Comparison of ENCODE assay signal across 8 mouse cellular contexts in the genomic region with DNA sequence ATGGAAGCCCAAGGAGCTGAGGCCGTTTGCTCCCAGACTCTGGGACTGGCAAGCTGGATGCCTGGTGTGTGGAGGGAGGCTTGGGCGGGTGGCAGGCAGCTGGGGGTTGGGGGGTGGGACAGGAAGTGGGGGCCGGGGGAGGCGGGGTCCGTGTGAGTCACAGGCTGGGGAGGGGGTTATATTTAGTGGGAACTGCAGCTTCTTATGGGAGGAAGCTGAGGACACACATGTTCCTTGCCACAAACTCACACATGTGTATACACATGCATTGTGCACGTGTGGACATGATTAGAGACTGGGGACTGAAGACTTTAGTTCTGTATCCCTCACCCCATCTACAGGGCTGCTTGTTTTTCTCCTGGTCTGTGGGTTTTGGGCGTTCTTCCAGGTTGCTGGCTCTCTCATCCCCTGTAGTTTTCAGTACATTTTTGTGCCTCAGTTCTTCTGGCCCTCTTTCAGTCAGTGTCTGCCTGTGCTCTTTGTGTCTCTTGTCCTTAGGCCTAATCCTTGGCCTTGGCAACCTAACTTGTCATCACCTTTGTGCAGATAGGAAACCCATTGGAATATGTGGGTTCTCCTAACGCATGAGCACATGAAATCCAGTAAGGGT. TPM values are rescaled to one million over a fixed set of nuclear protein-coding genes. Genes with fewer than 3 reads are reported as not detected.
A peak's percentile ranks its signal among the peaks of the same experiment; 100 is the strongest.
DNase-seq lines count a peak whose midpoint lies in the region; ATAC-seq and TF ChIP-seq lines count a peak whose summit lies in the region.

No protein-coding gene starts in this region.

- no peak for TF ChIP-seq EP300 in ES-Bruce4 (IDR thresholded peaks at IDR 0.05; ENCODE audit: insufficient read depth, low read depth, low read length)

- TF ChIP-seq CTCF in ES-Bruce4 (IDR thresholded peaks at IDR 0.05; ENCODE audit: low read depth, low read length) = no peak
- no peak for TF ChIP-seq CTCF in thymus, adult 2 months (IDR thresholded peaks at IDR 0.05; ENCODE audit: borderline replicate concordance, control insufficient read depth, extremely low read depth, insufficient read depth, low read length, poor library complexity)

- H3K4me2 ChIP-seq in heart, embryonic 16.5 days (ENCODE audit: low read depth, low read length) = peak overlapping the region; percentile 92
- peak overlapping the region; percentile 65 for H3K4me2 ChIP-seq in forebrain, embryonic 11.5 days (ENCODE audit: low read depth, low read length, severe bottlenecking)
- H3K4me2 ChIP-seq in limb, embryonic 15.5 days = peak overlapping the region; percentile 90

- peaks cover 46% of the 10 kb centered on the region for H3K4me1 ChIP-seq in heart, embryonic 16.5 days (ENCODE audit: control insufficient read depth, insufficient read depth, low read length)
- no peaks in the 10 kb centered on the region for H3K4me1 ChIP-seq in ES-Bruce4 (ENCODE audit: control insufficient read depth, insufficient read depth, low read length)
- H3K4me1 ChIP-seq in forebrain, embryonic 11.5 days (replicated peaks; ENCODE audit: control insufficient read depth, insufficient read depth, low read length) = peaks cover 43% of the 10 kb centered on the region
- peaks cover 71% of the 10 kb centered on the region for H3K4me1 ChIP-seq in limb, embryonic 15.5 days
- peaks cover 46% of the 10 kb centered on the region for H3K4me1 ChIP-seq in thymus, adult 2 months (replicated peaks; ENCODE audit: control insufficient read depth, insufficient read depth, low read length)

- H3K27ac ChIP-seq in heart, embryonic 16.5 days (ENCODE audit: low read length) = peak overlapping the region; percentile 70
- H3K27ac ChIP-seq in ES-Bruce4 (ENCODE audit: insufficient read depth, low read length) = peak overlapping the region; percentile 16; the same call in 1 of the 2 replicates
- H3K27ac ChIP-seq in forebrain, embryonic 11.5 days (ENCODE audit: low read depth, low read length) = peak overlapping the region; percentile 90
- peak overlapping the region; percentile 95 for H3K27ac ChIP-seq in limb, embryonic 15.5 days
- peak overlapping the region; percentile 84 for H3K27ac ChIP-seq in thymus, adult 2 months (ENCODE audit: control insufficient read depth, insufficient read depth, low read length)

- H3K27me3 ChIP-seq in heart, embryonic 16.5 days (ENCODE audit: control insufficient read depth, insufficient read depth, low read length) = no peaks in the 10 kb centered on the region; the same call in 1 of the 2 replicates
- no peaks in the 10 kb centered on the region for H3K27me3 ChIP-seq in ES-Bruce4 (ENCODE audit: control insufficient read depth, insufficient read depth, low read length, poor library complexity, severe bottlenecking)
- H3K27me3 ChIP-seq in forebrain, embryonic 11.5 days (ENCODE audit: control insufficient read depth, insufficient read depth, low read length) = no peaks in the 10 kb centered on the region
- H3K27me3 ChIP-seq in limb, embryonic 15.5 days = no peaks in the 10 kb centered on the region
- no peaks in the 10 kb centered on the region for H3K27me3 ChIP-seq in thymus, adult 2 months (ENCODE audit: control insufficient read depth, insufficient read depth, low read length)

- H3K9me3 ChIP-seq in heart, embryonic 16.5 days (replicated peaks; ENCODE audit: control insufficient read depth, low read length) = no peaks in the 10 kb centered on the region
- no peaks in the 10 kb centered on the region for H3K9me3 ChIP-seq in ES-Bruce4 (replicated peaks; ENCODE audit: control insufficient read depth, insufficient read depth, low read length, poor library complexity, severe bottlenecking)
- no peaks in the 10 kb centered on the region for H3K9me3 ChIP-seq in forebrain, embryonic 11.5 days (ENCODE audit: control insufficient read depth, low read length)
- no peaks in the 10 kb centered on the region for H3K9me3 ChIP-seq in limb, embryonic 15.5 days

- H3K4me3 ChIP-seq in heart, embryonic 16.5 days (ENCODE audit: low read length) = peak overlapping the region; percentile 65; the same call in 1 of the 2 replicates
- H3K4me3 ChIP-seq in ES-Bruce4 (ENCODE audit: low read depth, low read length) = no peak overlapping the region
- H3K4me3 ChIP-seq in forebrain, embryonic 11.5 days (ENCODE audit: low read depth, low read length) = peak overlapping the region; percentile 62
- peak overlapping the region; percentile 68 for H3K4me3 ChIP-seq in limb, embryonic 15.5 days
- peak overlapping the region; percentile 37 for H3K4me3 ChIP-seq in thymus, adult 2 months (ENCODE audit: control insufficient read depth, insufficient read depth, low read length)

- no peak for ATAC-seq in heart, embryonic 16.5 days (replicated peaks; ENCODE audit: extremely low read depth, insufficient read depth, low FRiP score)
- ATAC-seq in forebrain, embryonic 11.5 days (replicated peaks; ENCODE audit: low FRiP score) = no peak
- no peak for ATAC-seq in limb, embryonic 15.5 days (ENCODE audit: insufficient number of reproducible peaks, low FRiP score, low TSS enrichment, low read depth)
- no peak for ATAC-seq in erythroblast, adult 5-6 weeks (replicated peaks; ENCODE audit: low FRiP score, poor library complexity, severe bottlenecking)

- WGBS in heart, embryonic 16.5 days = 28% methylated on average over 8 of the region's 8 CpGs
- 13% methylated on average over 8 of the region's 8 CpGs for WGBS in forebrain, embryonic 11.5 days
- 12% methylated on average over 8 of the region's 8 CpGs for WGBS in limb, embryonic 15.5 days
- 8% methylated on average over 8 of the region's 8 CpGs for WGBS in thymus, adult 2 months

- no peak for TF ChIP-seq POLR2A in ES-Bruce4 (IDR thresholded peaks at IDR 0.05; ENCODE audit: insufficient read depth, low read length)
- TF ChIP-seq POLR2A in thymus, adult 2 months (IDR thresholded peaks at IDR 0.05; ENCODE audit: control insufficient read depth, extremely low read depth, insufficient read depth, low read length, poor library complexity) = no peak; the same call in 1 of the 2 replicates

- peak overlapping the region; percentile 40; the same call in 1 of the 2 replicates for H3K9ac ChIP-seq in heart, embryonic 16.5 days (ENCODE audit: low read length)
- H3K9ac ChIP-seq in ES-Bruce4 (ENCODE audit: low read depth, poor library complexity, severe bottlenecking) = 0 out of 2 replicates have a peak overlapping the region, but pooled peaks have one; percentile 6
- H3K9ac ChIP-seq in forebrain, embryonic 11.5 days (ENCODE audit: low read length) = peak overlapping the region; percentile 44
- H3K9ac ChIP-seq in limb, embryonic 15.5 days = no peak overlapping the region

- no peak for DNase-seq in heart, postnatal 4 days
- DNase-seq in forebrain, embryonic 11.5 days (ENCODE audit: low spot score) = no peak
- peak; percentile 64 for DNase-seq in thymus, adult 2 months
- no peak for DNase-seq in spleen, adult 12 weeks (ENCODE audit: low spot score)

- H3K36me3 ChIP-seq in heart, embryonic 16.5 days (ENCODE audit: control insufficient read depth, insufficient read depth) = no peaks in the 10 kb centered on the region
- H3K36me3 ChIP-seq in ES-Bruce4 (ENCODE audit: control insufficient read depth, insufficient read depth, low read length, poor library complexity, severe bottlenecking) = no peaks in the 10 kb centered on the region
- H3K36me3 ChIP-seq in forebrain, embryonic 11.5 days (ENCODE audit: control insufficient read depth, insufficient read depth, low read length) = no peaks in the 10 kb centered on the region
- H3K36me3 ChIP-seq in limb, embryonic 15.5 days = no peaks in the 10 kb centered on the region
- no peaks in the 10 kb centered on the region for H3K36me3 ChIP-seq in thymus, adult 2 months (ENCODE audit: control insufficient read depth, insufficient read depth, low read length)

RNA-seq across cellular contexts. Expression of a gene that starts 3.4 kb away (rescaled TPM):
- polyA plus RNA-seq in heart, embryonic 16.5 days (2015; fragmentation: Nextera tagmentation; extraction: Ambion mirVana) = 4.6 and 4.7 TPM in 2 replicates
- 10 to 100 TPM; 13.2 to 15.5 TPM for total RNA-seq in heart, postnatal 4 days (2021)
- 17.1 and 25.7 TPM in 2 replicates for polyA plus RNA-seq in ES-Bruce4 (2011; ENCODE audit: insufficient read depth, insufficient read length, low read depth, missing spikeins)
- 18.2 and 21.5 TPM in 2 replicates for polyA plus RNA-seq in forebrain, embryonic 11.5 days (2014; fragmentation: Nextera tagmentation; extraction: Ambion mirVana)
- 9.6 and 10.7 TPM in 2 replicates for polyA plus RNA-seq in limb, embryonic 15.5 days (2015; fragmentation: Nextera tagmentation; extraction: Ambion mirVana)
- polyA plus RNA-seq in thymus, adult 2 months (2012; rRNA removed) = 71.7 and 72.1 TPM in 2 replicates
- 7.7 TPM in 1 of 2 replicates, not detected in the other for total RNA-seq in erythroblast, adult 5-6 weeks (2015; ENCODE audit: low replicate concordance)
- total RNA-seq in erythroblast, adult 5-6 weeks (2017; ENCODE audit: low replicate concordance) = 0.17 and 0.84 TPM in 2 replicates

RNA-seq across cellular contexts. Expression of a gene that starts 4.9 kb away (rescaled TPM):
- 276 and 298 TPM in 2 replicates for polyA plus RNA-seq in heart, embryonic 16.5 days (2015; fragmentation: Nextera tagmentation; extraction: Ambion mirVana)
- 100 to 1,000 TPM; 862 to 957 TPM for total RNA-seq in heart, postnatal 4 days (2021)
- polyA plus RNA-seq in ES-Bruce4 (2011; ENCODE audit: insufficient read depth, insufficient read length, low read depth, missing spikeins) = 17.1 and 19.8 TPM in 2 replicates
- 44.0 and 47.6 TPM in 2 replicates for polyA plus RNA-seq in forebrain, embryonic 11.5 days (2014; fragmentation: Nextera tagmentation; extraction: Ambion mirVana)
- polyA plus RNA-seq in limb, embryonic 15.5 days (2015; fragmentation: Nextera tagmentation; extraction: Ambion mirVana) = 92.2 and 100 TPM in 2 replicates
- polyA plus RNA-seq in thymus, adult 2 months (2012; rRNA removed) = 88.5 and 110 TPM in 2 replicates
- 23.6 and 48.4 TPM in 2 replicates for total RNA-seq in erythroblast, adult 5-6 weeks (2015; ENCODE audit: low replicate concordance)
- total RNA-seq in erythroblast, adult 5-6 weeks (2017; ENCODE audit: low replicate concordance) = 18.6 and 20.4 TPM in 2 replicates

RNA-seq across cellular contexts. Expression of a gene that starts 19.7 kb away (rescaled TPM):
- polyA plus RNA-seq in heart, embryonic 16.5 days (2015; fragmentation: Nextera tagmentation; extraction: Ambion mirVana) = 17.1 and 19.2 TPM in 2 replicates
- total RNA-seq in heart, postnatal 4 days (2021) = 10 to 100 TPM; 13.1 to 14.0 TPM
- polyA plus RNA-seq in ES-Bruce4 (2011; ENCODE audit: insufficient read depth, insufficient read length, low read depth, missing spikeins) = 60.1 and 63.3 TPM in 2 replicates
- polyA plus RNA-seq in forebrain, embryonic 11.5 days (2014; fragmentation: Nextera tagmentation; extraction: Ambion mirVana) = 43.9 and 47.6 TPM in 2 replicates
- polyA plus RNA-seq in limb, embryonic 15.5 days (2015; fragmentation: Nextera tagmentation; extraction: Ambion mirVana) = 42.2 and 43.1 TPM in 2 replicates
- 52.4 and 55.7 TPM in 2 replicates for polyA plus RNA-seq in thymus, adult 2 months (2012; rRNA removed)
- 1.3 and 4.2 TPM in 2 replicates for total RNA-seq in erythroblast, adult 5-6 weeks (2015; ENCODE audit: low replicate concordance)
- total RNA-seq in erythroblast, adult 5-6 weeks (2017; ENCODE audit: low replicate concordance) = 2.1 and 7.4 TPM in 2 replicates

RNA-seq across cellular contexts. Expression of a gene that starts 24.6 kb away (rescaled TPM):
- 42.0 and 43.9 TPM in 2 replicates for polyA plus RNA-seq in heart, embryonic 16.5 days (2015; fragmentation: Nextera tagmentation; extraction: Ambion mirVana)
- total RNA-seq in heart, postnatal 4 days (2021) = 10 to 100 TPM; 25.0 to 30.3 TPM
- polyA plus RNA-seq in ES-Bruce4 (2011; ENCODE audit: insufficient read depth, insufficient read length, low read depth, missing spikeins) = 75.6 and 83.0 TPM in 2 replicates
- 61.4 and 63.0 TPM in 2 replicates for polyA plus RNA-seq in forebrain, embryonic 11.5 days (2014; fragmentation: Nextera tagmentation; extraction: Ambion mirVana)
- polyA plus RNA-seq in limb, embryonic 15.5 days (2015; fragmentation: Nextera tagmentation; extraction: Ambion mirVana) = 72.2 and 81.6 TPM in 2 replicates
- polyA plus RNA-seq in thymus, adult 2 months (2012; rRNA removed) = 36.5 and 43.4 TPM in 2 replicates
- 8.5 and 11.3 TPM in 2 replicates for total RNA-seq in erythroblast, adult 5-6 weeks (2015; ENCODE audit: low replicate concordance)
- 7.4 and 11.0 TPM in 2 replicates for total RNA-seq in erythroblast, adult 5-6 weeks (2017; ENCODE audit: low replicate concordance)

RNA-seq across cellular contexts. Expression of a gene that starts 29.2 kb away (rescaled TPM):
- 421 and 428 TPM in 2 replicates for polyA plus RNA-seq in heart, embryonic 16.5 days (2015; fragmentation: Nextera tagmentation; extraction: Ambion mirVana)
- 100 to 1,000 TPM; 271 TPM for total RNA-seq in heart, postnatal 4 days (2021)
- polyA plus RNA-seq in ES-Bruce4 (2011; ENCODE audit: insufficient read depth, insufficient read length, low read depth, missing spikeins) = 141 and 144 TPM in 2 replicates
- 472 and 477 TPM in 2 replicates for polyA plus RNA-seq in forebrain, embryonic 11.5 days (2014; fragmentation: Nextera tagmentation; extraction: Ambion mirVana)
- polyA plus RNA-seq in limb, embryonic 15.5 days (2015; fragmentation: Nextera tagmentation; extraction: Ambion mirVana) = 545 and 568 TPM in 2 replicates
- 270 and 395 TPM in 2 replicates for polyA plus RNA-seq in thymus, adult 2 months (2012; rRNA removed)
- 328 and 394 TPM in 2 replicates for total RNA-seq in erythroblast, adult 5-6 weeks (2015; ENCODE audit: low replicate concordance)
- 127 and 214 TPM in 2 replicates for total RNA-seq in erythroblast, adult 5-6 weeks (2017; ENCODE audit: low replicate concordance)

Comparison
In these comparisons a context has a peak if more than half of its experiments do, and no peak if none do; other contexts are left out.
1. H3K27ac ChIP-seq: peak in every context shown above with its lines; median percentile 95 in limb, embryonic 15.5 days; 90 in forebrain, embryonic 11.5 days; 84 in thymus, adult 2 months; 70 in heart, embryonic 16.5 days; 16 in ES-Bruce4.